Mouse (Mus musculus) gastrocnemius, adult 8-10 months (tissue): Measurements from ENCODE around the gene Mapk12. TPM values are rescaled to one million over a fixed set of nuclear protein-coding genes. Genes with fewer than 3 reads are reported as not detected.

ENCODE experiments used
- DNase-seq, 2 experiments: peaks; one replicate each; pipeline ENCODE4 v3.0.0; 2022; ENCODE audit warnings: low spot score in 2 of 2
- microRNA-seq: library from miRNA; unstranded; fragments of <30 nt; microRNA quantifications from one replicate; pipeline ENCODE4 v1.2.0, GENCODE M21; 2022
- total RNA-seq, 4 experiments: library from RNA; stranded (reverse); gene quantifications; 2 replicates each; pipeline ENCODE4 v1.2.4; 2022

Mapk12 gene
- total RNA-seq, 4 experiments from 2014 or later: 123 to 153 (median 139) TPM

DNA sequence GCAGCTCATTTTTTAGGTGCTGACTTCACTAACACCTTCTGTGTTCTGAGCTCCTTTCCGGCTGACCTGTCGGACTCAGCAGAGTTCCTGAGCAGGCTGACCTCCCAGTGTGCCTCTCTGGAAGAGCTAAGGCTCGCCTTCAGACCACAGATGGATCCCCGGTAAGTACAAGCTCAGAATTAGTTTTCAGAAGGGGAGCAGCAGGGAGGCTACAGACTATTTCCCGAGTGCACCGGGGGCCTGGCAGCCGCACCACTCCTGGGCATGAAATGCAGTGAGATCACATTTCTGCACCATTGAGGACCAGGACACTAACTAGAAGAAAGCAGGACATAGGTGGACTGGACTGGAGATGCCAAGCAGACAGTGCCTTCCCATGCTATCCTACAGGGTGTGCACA lies 41.9 kb downstream of the Mapk12 start:
- DNase-seq: no peak

DNA sequence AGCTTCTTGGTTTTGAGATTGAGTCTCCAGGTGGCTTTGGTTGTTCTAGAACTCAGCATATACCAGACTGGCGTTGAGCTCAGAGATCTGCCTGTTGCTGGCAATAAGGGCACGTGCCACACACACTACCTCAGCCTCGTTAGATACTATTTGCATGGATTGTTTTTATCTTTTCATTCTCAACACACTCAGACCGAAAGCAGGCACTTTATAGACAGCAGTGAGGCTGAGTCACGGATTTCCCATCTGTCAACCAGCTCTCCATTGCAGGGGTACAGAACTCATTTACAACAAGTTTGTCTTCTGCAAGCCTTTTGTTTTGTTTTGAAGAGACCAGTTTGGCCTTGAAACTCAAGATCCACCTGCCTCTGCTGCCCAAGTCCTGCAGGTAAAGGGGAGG lies 43.1 kb downstream of the Mapk12 start:
- no peak for DNase-seq

DNA sequence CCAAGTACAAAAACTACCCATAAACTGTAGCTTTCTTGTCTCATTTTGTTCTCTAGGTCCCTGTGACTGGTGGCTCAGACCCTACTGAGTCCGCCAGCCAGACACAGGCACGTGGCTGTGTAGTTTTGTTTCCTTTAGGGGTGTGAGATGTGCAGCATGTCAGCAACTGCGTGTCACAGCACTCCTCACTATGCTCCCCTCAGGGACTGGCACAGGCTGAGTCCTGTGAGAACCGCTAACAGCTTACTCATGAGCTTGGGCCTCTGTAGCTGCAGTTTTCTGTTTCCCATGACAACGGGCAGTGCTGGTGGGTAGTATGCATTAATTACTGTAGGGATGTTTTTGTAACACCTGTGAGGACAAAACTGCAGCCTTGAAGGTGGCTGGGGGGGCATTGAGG lies 48.3 kb downstream of the Mapk12 start:
- DNase-seq: no peak

DNA sequence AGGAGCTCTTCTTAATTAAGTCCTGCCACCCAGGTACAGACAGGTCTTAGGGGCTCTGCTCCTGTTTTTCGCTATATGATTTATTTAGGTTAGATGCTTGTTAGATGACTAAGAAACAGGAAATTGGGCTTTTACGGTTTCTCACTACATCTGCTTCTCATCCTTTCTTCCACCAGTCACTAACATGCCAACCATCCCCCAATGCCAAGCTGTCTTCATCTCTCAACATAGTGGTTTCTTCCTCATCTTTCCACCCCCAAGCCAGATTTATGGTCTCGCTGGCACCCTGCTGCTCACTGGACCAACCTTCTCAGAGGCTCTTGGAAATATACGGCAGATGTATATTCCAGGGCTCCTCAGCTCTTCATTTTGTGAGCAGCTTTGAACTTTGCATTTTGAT lies 49.8 kb downstream of the Mapk12 start:
- DNase-seq: no peak

DNA sequence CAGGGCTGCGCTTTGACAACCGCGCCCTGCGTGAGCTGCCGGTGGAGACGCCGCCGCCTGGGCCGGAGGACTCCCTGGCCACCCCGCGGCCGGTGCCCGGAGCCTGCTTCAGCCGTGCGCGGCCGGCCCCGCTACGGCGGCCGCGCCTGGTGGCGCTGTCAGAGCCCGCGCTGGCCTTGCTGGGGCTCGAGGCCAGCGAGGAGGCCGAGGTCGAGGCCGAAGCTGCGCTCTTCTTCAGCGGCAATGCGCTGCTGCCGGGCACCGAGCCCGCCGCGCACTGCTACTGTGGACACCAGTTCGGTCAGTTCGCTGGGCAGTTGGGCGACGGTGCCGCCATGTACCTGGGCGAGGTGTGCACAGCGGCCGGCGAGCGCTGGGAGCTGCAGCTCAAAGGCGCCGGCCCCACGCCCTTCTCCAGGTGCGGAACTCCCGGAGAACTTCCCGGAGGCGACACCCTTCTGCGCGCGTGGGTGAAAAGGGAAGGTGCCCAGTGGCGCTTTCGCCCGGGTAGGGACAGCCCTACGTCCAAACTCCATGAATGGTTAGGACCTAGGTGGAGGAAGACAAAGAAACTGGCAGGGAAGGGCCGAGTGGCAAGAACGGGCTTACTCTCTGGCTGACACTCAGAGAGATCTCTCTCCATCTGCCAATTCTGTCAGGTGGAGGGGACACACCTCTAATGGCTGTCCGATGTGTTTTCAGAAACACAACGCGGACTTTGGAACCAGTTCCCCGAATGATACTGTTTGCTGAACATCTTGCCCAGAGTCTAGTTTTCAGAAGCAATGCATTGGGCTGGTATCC lies 51.1 kb downstream of the Mapk12 start:
- DNase-seq: no peak

DNA sequence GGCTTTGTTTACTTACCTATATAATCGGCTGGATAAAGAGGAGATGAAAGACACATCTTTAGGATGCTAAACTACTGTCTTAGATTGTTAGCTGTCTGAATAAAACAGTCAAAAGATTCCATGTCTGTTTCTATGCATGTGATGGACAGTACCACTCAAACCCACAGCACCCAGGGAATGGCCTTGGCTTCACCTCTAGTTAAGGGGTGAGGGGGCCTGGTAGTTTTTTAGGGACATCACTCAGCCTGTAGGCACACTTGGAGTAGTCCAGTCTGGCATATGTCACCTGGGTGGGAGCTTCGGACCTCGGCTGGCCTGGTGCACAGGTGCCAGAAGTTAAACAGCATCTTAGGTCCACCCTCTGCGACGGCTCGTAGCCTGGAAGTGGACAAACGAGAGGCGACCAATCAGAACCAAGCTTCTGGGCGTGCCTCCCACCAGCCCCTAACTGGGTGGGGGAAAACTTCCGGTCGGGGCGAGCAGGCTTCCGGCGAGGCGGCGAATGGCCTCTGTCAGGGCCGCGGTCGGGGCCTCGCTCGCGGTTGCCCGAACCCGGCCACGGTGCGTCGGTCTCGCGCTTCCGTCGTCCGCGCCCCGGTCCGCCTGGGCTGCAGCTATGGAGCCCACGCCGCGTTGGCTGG lies 51.8 kb downstream of the Mapk12 start, which contains the start of gene Selenoo:
Gene Selenoo, plus strand, starts transcription at position 478 of the 641 bp plus-strand sequence.
- DNase-seq: peak; percentile 81 to 86

DNA sequence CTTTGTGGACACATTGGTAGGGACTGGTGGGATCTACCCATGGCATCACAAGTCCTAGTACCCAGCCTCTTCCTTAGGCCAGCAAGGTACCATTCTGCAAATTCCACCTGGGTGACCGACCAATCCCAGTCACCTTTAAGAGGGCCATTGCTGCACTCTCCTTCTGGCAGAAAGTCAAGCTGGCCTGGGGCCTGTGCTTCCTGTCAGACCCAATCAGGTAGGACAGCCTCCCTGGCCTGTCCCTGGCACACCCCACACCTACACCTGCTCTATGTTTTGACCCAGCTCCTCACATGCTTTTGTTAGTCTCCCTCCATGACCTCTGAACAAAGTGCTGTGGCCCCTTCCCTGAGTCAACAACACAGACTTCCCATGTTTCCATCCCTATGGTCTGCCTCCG lies 55.7 kb downstream of the Mapk12 start:
- no peak for DNase-seq

DNA sequence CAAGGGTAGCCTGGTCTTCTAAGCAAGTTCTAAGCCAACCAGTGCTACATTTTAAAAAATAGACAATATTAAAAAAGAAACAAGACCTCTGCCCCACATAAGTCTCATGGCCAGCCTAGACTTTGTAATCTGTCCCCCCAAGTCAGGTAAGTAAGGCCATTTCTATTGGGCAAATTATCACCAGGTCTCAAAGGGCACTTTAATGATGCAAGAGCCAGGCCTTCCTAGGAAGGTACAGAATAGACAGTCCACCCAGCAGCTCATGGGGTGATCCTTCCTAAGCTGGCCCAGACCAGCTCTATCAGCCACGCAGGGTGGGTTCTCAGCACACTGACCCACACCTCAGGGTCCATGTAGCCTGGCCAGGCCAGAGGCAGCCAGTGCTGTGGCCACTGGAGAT lies 56.6 kb downstream of the Mapk12 start:
- DNase-seq: no peak

Small RNA genes lying within 50 kb of the gene (microRNA-seq; reads per million reads assigned to microRNA genes)
- gene Mir6958: not detected
- not detected for gene Mir7118

Other genes starting within 250 kb of the Mapk12 start
- gene Ttll8, start 186.3 kb downstream of the Mapk12 start, total RNA-seq: not detected
- gene Mlc1, start 161.7 kb downstream of the Mapk12 start, total RNA-seq: under 1 TPM in 1 of 4 experiments, not detected in 3; 0.09 TPM
- not detected for gene Mov10l1, start 157.8 kb downstream of the Mapk12 start, total RNA-seq
- gene Panx2, start 81.0 kb downstream of the Mapk12 start, total RNA-seq: not detected
- 10 to 100 TPM; 31.9 to 40.9 (median 33.1) TPM for gene Trabd, start 65.6 kb downstream of the Mapk12 start, total RNA-seq
- gene Selenoo, start 51.6 kb downstream of the Mapk12 start, total RNA-seq: 10 to 100 TPM; 12.2 to 16.6 (median 12.8) TPM
- 1 to 10 TPM; 7.4 to 7.9 (median 7.6) TPM for gene Tubgcp6, start 17.6 kb downstream of the Mapk12 start, total RNA-seq
- gene Hdac10, start 12.0 kb downstream of the Mapk12 start, total RNA-seq: 1 to 10 TPM; 5.4 to 8.2 (median 7.2) TPM
- gene Mapk11, start 8.9 kb upstream of the Mapk12 start, total RNA-seq: 1 to 10 TPM in 2 of 4 experiments, under 1 TPM in 2; 0.70 to 1.3 (median 0.97) TPM
- gene Plxnb2, start 40.1 kb upstream of the Mapk12 start, total RNA-seq: 1 to 10 TPM; 4.5 to 6.3 (median 5.3) TPM
- gene Dennd6b, start 55.8 kb upstream of the Mapk12 start, total RNA-seq: 1 to 10 TPM; 8.3 to 9.4 (median 9.2) TPM
- gene Ppp6r2, start 70.8 kb upstream of the Mapk12 start, total RNA-seq: 100 to 1,000 TPM in 3 of 4 experiments, 10 to 100 TPM in 1; 97.2 to 102 (median 101) TPM
- 100 to 1,000 TPM in 1 of 4 experiments, 10 to 100 TPM in 3; 64.8 to 105 (median 72.5) TPM for gene Sbf1, start 174.6 kb upstream of the Mapk12 start, total RNA-seq
- not detected for gene Adm2, start 182.0 kb upstream of the Mapk12 start, total RNA-seq
- gene Miox, start 193.7 kb upstream of the Mapk12 start, total RNA-seq: not detected
- gene Lmf2, start 215.0 kb upstream of the Mapk12 start, total RNA-seq: 10 to 100 TPM; 10.8 to 16.9 (median 13.5) TPM
- 10 to 100 TPM; 43.4 to 46.6 (median 45.1) TPM for gene Ncaph2, start 215.0 kb upstream of the Mapk12 start, total RNA-seq
- gene Sco2, start 233.1 kb upstream of the Mapk12 start, total RNA-seq: 10 to 100 TPM; 13.1 to 15.5 (median 14.1) TPM
- under 1 TPM; 0.34 to 0.51 (median 0.47) TPM for gene Tymp, start 236.3 kb upstream of the Mapk12 start, total RNA-seq
- 1 to 10 TPM in 1 of 4 experiments, under 1 TPM in 2, not detected in 1; 0.41 to 1.5 (median 0.72) TPM for gene Odf3b, start 238.6 kb upstream of the Mapk12 start, total RNA-seq
- not detected for gene Klhdc7b, start 244.2 kb upstream of the Mapk12 start, total RNA-seq